Mouse (Mus musculus) neural tube, embryonic 13.5 days (tissue): ENCODE measurements around the gene Gm732. TPM values are rescaled to one million over a fixed set of nuclear protein-coding genes. Genes with fewer than 3 reads are reported as not detected.

ENCODE experiments used
- ATAC-seq: fragments of 200-750 bp; cut with Nextera tagmentation; 2 replicates; pipeline ENCODE4 v1.8.0; 2017; ENCODE audit warnings: low read depth, mild to moderate bottlenecking, moderate TSS enrichment, moderate library complexity
- H3K27ac ChIP-seq: fragments of 300-500 bp; sonication (generic); replicated peaks from 2 replicates; pipeline ENCODE4 v1.5.1; 2015; ENCODE audit warnings: moderate library complexity, mild to moderate bottlenecking, inconsistent platforms
- H3K27me3 ChIP-seq: fragments of 300-500 bp; sonication (generic); 2 replicates; pipeline ENCODE4 v1.6.1; 2015; ENCODE audit warnings: mild to moderate bottlenecking, inconsistent platforms
- H3K36me3 ChIP-seq: fragments of 300-500 bp; sonication (generic); 2 replicates; pipeline ENCODE4 v1.6.1; 2015; ENCODE audit warnings: mild to moderate bottlenecking, inconsistent platforms
- H3K4me1 ChIP-seq: fragments of 300-500 bp; sonication (generic); replicated peaks from 2 replicates; pipeline ENCODE4 v1.6.1; 2015; ENCODE audit warnings: inconsistent platforms
- H3K4me2 ChIP-seq: fragments of 300-500 bp; sonication (generic); 2 replicates; pipeline ENCODE4 v1.6.1; 2015; ENCODE audit warnings: inconsistent platforms, mild to moderate bottlenecking, moderate library complexity
- H3K4me3 ChIP-seq: fragments of 300-500 bp; sonication (generic); 2 replicates; pipeline ENCODE4 v1.5.1; 2015; ENCODE audit warnings: mild to moderate bottlenecking, inconsistent platforms
- H3K9ac ChIP-seq: fragments of 300-500 bp; sonication (generic); 2 replicates; pipeline ENCODE4 v1.6.1; 2015; ENCODE audit warnings: moderate library complexity, mild to moderate bottlenecking, inconsistent platforms
- H3K9me3 ChIP-seq: fragments of 300-500 bp; sonication (generic); 2 replicates; pipeline ENCODE4 v1.6.1; 2016; ENCODE audit warnings: inconsistent platforms
- WGBS: fragments of 180-500 bp; shearing (Covaris S2); methylation state at CpG from one replicate; pipeline ENCODE4 v1.1.7; 2015; 5-methylcytosine and 5-hydroxymethylcytosine counted together
- polyA plus RNA-seq: library from polyadenylated mRNA; unstranded; fragments of >200 nt; fragmentation: Nextera tagmentation; extraction: Ambion mirVana; gene quantifications from 2 replicates; pipeline ENCODE4 v1.2.1, GENCODE M21; 2015

Gm732 gene
- polyA plus RNA-seq, result not detected in 2 replicates

- no peaks in the 10 kb centered on the region for H3K27me3 ChIP-seq
- 100% methylated on average over 1 of the region's 1 CpGs for WGBS
- no peak within 1 kb of the TSS for H3K9ac ChIP-seq
- no peaks in the 10 kb centered on the region for H3K9me3 ChIP-seq
- ATAC-seq, result no peak
- H3K36me3 ChIP-seq, result no peaks in the 10 kb centered on the region
- no peak within 1 kb of the TSS for H3K4me3 ChIP-seq
- no peak within 1 kb of the TSS for H3K27ac ChIP-seq
- H3K4me2 ChIP-seq, result no peak within 1 kb of the TSS
- H3K4me1 ChIP-seq, result no peaks in the 10 kb centered on the region
Observed at GRCm38 (mm10) chrX:107948365-107948764, at the start of gene Gm732. Gene Gm732, minus strand, starts transcription at chrX:107948465.

Other genes with a start within 250 kb of the Gm732 start
- gene Tent5d, start 155.9 kb downstream of the Gm732 start, polyA plus RNA-seq, result not detected in 2 replicates
- 14.6 and 16.3 TPM in 2 replicates for gene 2610002M06Rik, start 132.1 kb downstream of the Gm732 start, polyA plus RNA-seq